Comparison of ENCODE assay signal across 29 mouse cellular contexts in genomic region chr11:40624126-40624778, GRCm38 (mm10).
A peak's percentile ranks its signal among the peaks of the same experiment; 100 is the strongest.
DNase-seq lines count a peak whose midpoint lies in the region; ATAC-seq and TF ChIP-seq lines count a peak whose summit lies in the region.
"Had no signal": no experiment of that assay in that cellular context is flagged by ENCODE, and none has a peak within 500 bp of the region (broad histone marks: within the 10 kb centered on the region; RNA-seq: fewer than 3 reads in every experiment).

No protein-coding gene starts in this region.

- H3K4me1 ChIP-seq in hindbrain, postnatal 0 days (ENCODE audit: insufficient read depth, low read length) = no peaks in the 10 kb centered on the region
- no peaks in the 10 kb centered on the region for H3K4me1 ChIP-seq in hindbrain, embryonic 12.5 days
- H3K4me1 ChIP-seq in midbrain, postnatal 0 days (ENCODE audit: insufficient read depth, low read length) = no peaks in the 10 kb centered on the region
- no peaks in the 10 kb centered on the region for H3K4me1 ChIP-seq in midbrain, embryonic 11.5 days (ENCODE audit: control insufficient read depth, insufficient read depth, low read length)
- H3K4me1 ChIP-seq in forebrain, embryonic 12.5 days = peaks cover 6% of the 10 kb centered on the region; the same call in 1 of the 2 replicates
- H3K4me1 ChIP-seq in forebrain, postnatal 0 days (ENCODE audit: insufficient read depth) = no peaks in the 10 kb centered on the region
- H3K4me1 ChIP-seq: intestine, embryonic 15.5 days; limb, embryonic 15.5 days had no signal

- no peak for TF ChIP-seq CTCF in hindbrain, postnatal 0 days (IDR thresholded peaks at IDR 0.05; ENCODE audit: low read depth)
- no peak for TF ChIP-seq CTCF in midbrain, postnatal 0 days (IDR thresholded peaks at IDR 0.05)
- TF ChIP-seq CTCF in forebrain, postnatal 0 days (IDR thresholded peaks at IDR 0.05; ENCODE audit: low read depth) = no peak

- no peaks in the 10 kb centered on the region for H3K27me3 ChIP-seq in hindbrain, postnatal 0 days (ENCODE audit: insufficient read depth, low read length)
- no peaks in the 10 kb centered on the region for H3K27me3 ChIP-seq in hindbrain, embryonic 12.5 days
- no peaks in the 10 kb centered on the region for H3K27me3 ChIP-seq in midbrain, postnatal 0 days (ENCODE audit: insufficient read depth, low read length)
- H3K27me3 ChIP-seq in midbrain, embryonic 11.5 days (ENCODE audit: control insufficient read depth, insufficient read depth, low read length) = no peaks in the 10 kb centered on the region
- no peaks in the 10 kb centered on the region for H3K27me3 ChIP-seq in forebrain, embryonic 12.5 days
- H3K27me3 ChIP-seq in forebrain, postnatal 0 days (ENCODE audit: insufficient read depth, low read length) = no peaks in the 10 kb centered on the region
- H3K27me3 ChIP-seq: hindbrain, embryonic 15.5 days; intestine, embryonic 15.5 days; limb, embryonic 15.5 days; neural tube, embryonic 13.5 days had no signal

- 62% methylated on average over 3 of the region's 3 CpGs for WGBS in hindbrain, postnatal 0 days
- 83% methylated on average over 3 of the region's 3 CpGs for WGBS in hindbrain, embryonic 12.5 days
- 60% methylated on average over 3 of the region's 3 CpGs for WGBS in midbrain, postnatal 0 days
- 80% methylated on average over 3 of the region's 3 CpGs for WGBS in midbrain, embryonic 11.5 days
- 37% methylated on average over 3 of the region's 3 CpGs for WGBS in forebrain, embryonic 12.5 days
- WGBS in forebrain, postnatal 0 days = 26% methylated on average over 3 of the region's 3 CpGs

- H3K4me2 ChIP-seq in hindbrain, postnatal 0 days (ENCODE audit: low read depth, low read length) = no peak overlapping the region
- H3K4me2 ChIP-seq in hindbrain, embryonic 12.5 days (replicated peaks) = no peak overlapping the region
- no peak overlapping the region for H3K4me2 ChIP-seq in midbrain, postnatal 0 days (ENCODE audit: low read depth, low read length, poor library complexity, severe bottlenecking)
- H3K4me2 ChIP-seq in midbrain, embryonic 11.5 days = no peak overlapping the region
- H3K4me2 ChIP-seq in forebrain, embryonic 12.5 days = no peak overlapping the region
- no peak overlapping the region for H3K4me2 ChIP-seq in forebrain, postnatal 0 days (ENCODE audit: low read depth)
- H3K4me2 ChIP-seq: heart, embryonic 11.5 days; hindbrain, embryonic 15.5 days; intestine, embryonic 15.5 days; limb, embryonic 15.5 days; neural tube, embryonic 13.5 days had no signal

- no peak overlapping the region for H3K4me3 ChIP-seq in hindbrain, postnatal 0 days (ENCODE audit: low read length)
- no peak overlapping the region for H3K4me3 ChIP-seq in hindbrain, embryonic 12.5 days
- H3K4me3 ChIP-seq in midbrain, postnatal 0 days (ENCODE audit: low read depth, low read length) = no peak overlapping the region
- H3K4me3 ChIP-seq in midbrain, embryonic 11.5 days (ENCODE audit: low read depth, low read length) = no peak overlapping the region
- no peak overlapping the region for H3K4me3 ChIP-seq in forebrain, embryonic 12.5 days (replicated peaks)
- no peak overlapping the region for H3K4me3 ChIP-seq in forebrain, postnatal 0 days (ENCODE audit: low read depth, low read length)
- H3K4me3 ChIP-seq: erythroblast, embryonic 14.5 days; hindbrain, embryonic 15.5 days; intestine, embryonic 15.5 days; limb, embryonic 15.5 days; myocyte; neural tube, embryonic 13.5 days had no signal

- DNase-seq in hindbrain, postnatal 0 days (ENCODE audit: low spot score) = peak; percentile 7
- peak; percentile 10 for DNase-seq in midbrain, postnatal 0 days (ENCODE audit: low spot score)
- DNase-seq in midbrain, embryonic 11.5 days (ENCODE audit: low spot score, missing footprints) = no peak
- no peak for DNase-seq in forebrain, postnatal 0 days
- DNase-seq in urinary bladder, adult 2 months (ENCODE audit: low spot score) = no peak
- DNase-seq: adrenal gland, postnatal 25 days; cerebellum, adult 18-20 months; cerebellum, postnatal 10 days; gastrocnemius, postnatal 14 days; heart, postnatal 4 days; kidney, adult 2 months; kidney, postnatal 4 days; lung, adult 2 months; lung, postnatal 10 days; right cerebral cortex, adult 18-20 months; spleen, adult 18-20 months; thymus, postnatal 14 days had no signal

- H3K9me3 ChIP-seq in hindbrain, postnatal 0 days (ENCODE audit: low read length) = no peaks in the 10 kb centered on the region
- no peaks in the 10 kb centered on the region for H3K9me3 ChIP-seq in hindbrain, embryonic 12.5 days (replicated peaks)
- H3K9me3 ChIP-seq in midbrain, postnatal 0 days (ENCODE audit: low read length) = no peaks in the 10 kb centered on the region
- H3K9me3 ChIP-seq in midbrain, embryonic 11.5 days (ENCODE audit: control insufficient read depth, low read length) = no peaks in the 10 kb centered on the region
- no peaks in the 10 kb centered on the region for H3K9me3 ChIP-seq in forebrain, embryonic 12.5 days
- no peaks in the 10 kb centered on the region for H3K9me3 ChIP-seq in forebrain, postnatal 0 days (ENCODE audit: low read length)
- H3K9me3 ChIP-seq: hindbrain, embryonic 15.5 days; intestine, embryonic 15.5 days; limb, embryonic 15.5 days; neural tube, embryonic 13.5 days had no signal

- no peaks in the 10 kb centered on the region for H3K36me3 ChIP-seq in hindbrain, postnatal 0 days (ENCODE audit: insufficient read depth, low read length)
- H3K36me3 ChIP-seq in hindbrain, embryonic 12.5 days = no peaks in the 10 kb centered on the region
- H3K36me3 ChIP-seq in midbrain, postnatal 0 days (ENCODE audit: insufficient read depth, low read length) = no peaks in the 10 kb centered on the region
- H3K36me3 ChIP-seq in midbrain, embryonic 11.5 days (ENCODE audit: control insufficient read depth, insufficient read depth, low read length) = no peaks in the 10 kb centered on the region
- no peaks in the 10 kb centered on the region for H3K36me3 ChIP-seq in forebrain, embryonic 12.5 days (replicated peaks)
- H3K36me3 ChIP-seq in forebrain, postnatal 0 days (ENCODE audit: insufficient read depth) = no peaks in the 10 kb centered on the region
- H3K36me3 ChIP-seq: hindbrain, embryonic 15.5 days; intestine, embryonic 15.5 days; limb, embryonic 15.5 days; neural tube, embryonic 13.5 days had no signal

- H3K9ac ChIP-seq in hindbrain, postnatal 0 days (replicated peaks; ENCODE audit: low read length) = no peak overlapping the region
- no peak overlapping the region for H3K9ac ChIP-seq in hindbrain, embryonic 12.5 days
- no peak overlapping the region for H3K9ac ChIP-seq in midbrain, postnatal 0 days (replicated peaks; ENCODE audit: low read length, poor library complexity, severe bottlenecking)
- no peak overlapping the region for H3K9ac ChIP-seq in midbrain, embryonic 11.5 days (ENCODE audit: low read length)
- H3K9ac ChIP-seq in forebrain, embryonic 12.5 days = no peak overlapping the region
- no peak overlapping the region for H3K9ac ChIP-seq in forebrain, postnatal 0 days
- H3K9ac ChIP-seq: hindbrain, embryonic 15.5 days; intestine, embryonic 15.5 days; limb, embryonic 15.5 days; liver, embryonic 14.5 days; neural tube, embryonic 13.5 days had no signal

- no peak overlapping the region for H3K27ac ChIP-seq in hindbrain, postnatal 0 days
- H3K27ac ChIP-seq in hindbrain, embryonic 12.5 days = no peak overlapping the region
- no peak overlapping the region for H3K27ac ChIP-seq in midbrain, postnatal 0 days (ENCODE audit: low read depth, low read length)
- H3K27ac ChIP-seq in midbrain, embryonic 11.5 days (ENCODE audit: low read depth, low read length) = no peak overlapping the region
- H3K27ac ChIP-seq in forebrain, embryonic 12.5 days = no peak overlapping the region
- no peak overlapping the region for H3K27ac ChIP-seq in forebrain, postnatal 0 days (ENCODE audit: low read depth, low read length)
- H3K27ac ChIP-seq: hindbrain, embryonic 15.5 days; intestine, embryonic 15.5 days; limb, embryonic 15.5 days; liver, embryonic 14.5 days; macrophage; neural tube, embryonic 13.5 days had no signal

- ATAC-seq in hindbrain, postnatal 0 days = no peak
- ATAC-seq in hindbrain, embryonic 12.5 days (ENCODE audit: low FRiP score) = no peak; the same call in 1 of the 2 replicates
- ATAC-seq in midbrain, postnatal 0 days (ENCODE audit: low FRiP score) = no peak
- ATAC-seq in midbrain, embryonic 11.5 days (ENCODE audit: low FRiP score) = no peak
- peak; percentile 89; the same call in 1 of the 2 replicates for ATAC-seq in forebrain, embryonic 12.5 days (ENCODE audit: low FRiP score)
- peak; percentile 40; the same call in 1 of the 2 replicates for ATAC-seq in forebrain, postnatal 0 days
- ATAC-seq in megakaryocyte, adult 5-6 weeks (ENCODE audit: poor library complexity, severe bottlenecking) = no peak
- ATAC-seq: intestine, embryonic 15.5 days had no signal

Comparison
In these comparisons a context has a peak if more than half of its experiments do, and no peak if none do; other contexts are left out.
1. DNase-seq: peak in hindbrain, postnatal 0 days (single experiment) and midbrain, postnatal 0 days (single experiment); none in midbrain, embryonic 11.5 days (single experiment), forebrain, postnatal 0 days (single experiment) and urinary bladder, adult 2 months (single experiment).
2. ATAC-seq: peak in forebrain, embryonic 12.5 days (single experiment) and forebrain, postnatal 0 days (single experiment); none in hindbrain, postnatal 0 days (single experiment), hindbrain, embryonic 12.5 days (single experiment), midbrain, postnatal 0 days (single experiment), midbrain, embryonic 11.5 days (single experiment) and megakaryocyte, adult 5-6 weeks (single experiment).